ENCODE assay signal across 11 mouse cellular contexts in the genomic region with DNA sequence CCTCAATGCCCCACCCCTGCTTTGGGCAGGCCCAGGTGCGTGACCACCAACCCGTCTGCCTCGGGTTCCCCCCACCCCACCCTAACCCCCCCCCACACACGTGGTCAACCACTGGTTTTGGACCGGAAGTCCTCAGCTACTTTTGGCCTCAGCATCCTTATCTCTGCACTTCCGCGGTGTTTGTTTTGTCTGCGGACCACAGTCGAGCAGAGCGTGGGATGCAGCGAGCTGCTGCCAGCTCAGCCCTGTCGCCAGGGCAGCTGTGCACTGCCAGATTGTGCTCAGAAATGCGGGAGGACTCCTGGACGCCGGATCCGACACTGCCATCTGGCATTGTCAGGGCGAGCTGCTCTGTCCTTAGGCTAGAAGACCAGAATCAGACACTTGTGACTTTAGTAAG. TPM values are rescaled to one million over a fixed set of nuclear protein-coding genes. Genes with fewer than 3 reads are reported as not detected.
DNase-seq lines count a peak whose midpoint lies in the region; ATAC-seq and TF ChIP-seq lines count a peak whose summit lies in the region.
"Had no signal": no experiment of that assay in that cellular context is flagged by ENCODE, and none has a peak within 500 bp of the region (broad histone marks: within the 10 kb centered on the region; RNA-seq: fewer than 3 reads in every experiment).

No protein-coding gene starts in this region.

- no peaks in the 10 kb centered on the region for H3K36me3 ChIP-seq in forebrain, postnatal 0 days (ENCODE audit: insufficient read depth)
- no peaks in the 10 kb centered on the region for H3K36me3 ChIP-seq in forebrain, embryonic 11.5 days (ENCODE audit: control insufficient read depth, insufficient read depth, low read length)
- H3K36me3 ChIP-seq in CH12.LX (replicated peaks in 1 of 2; ENCODE audit: control insufficient read depth in 1 of 2, insufficient read depth in 1 of 2, low read length in 1 of 2): no peaks in the 10 kb centered on the region
- H3K36me3 ChIP-seq: liver, embryonic 13.5 days had no signal

- TF ChIP-seq RAD21 in CH12.LX (IDR thresholded peaks at IDR 0.05; ENCODE audit: low read depth, low read length): no peak

- in situ Hi-C loops in CH12.LX (cut with MboI; ENCODE audit: low pct_ligation_motif_present, low pct_unique_long_range_greater_than_20kb, low sequenced_read_pairs): no loop called here

- peak; percentile 62; the same call in 1 of the 2 replicates for TF ChIP-seq EP300 in CH12.LX (IDR thresholded peaks at IDR 0.05; ENCODE audit: low read length)

- intact Hi-C loops in heart, postnatal 10 days (cut with DNase I): no loop called here

- no peak overlapping the region for H3K4me3 ChIP-seq in forebrain, postnatal 0 days (ENCODE audit: low read depth, low read length)
- no peak overlapping the region for H3K4me3 ChIP-seq in forebrain, embryonic 11.5 days (ENCODE audit: low read depth, low read length)
- H3K4me3 ChIP-seq in CH12.LX (replicated peaks in 1 of 3; ENCODE audit: low read depth in 2 of 3, low read length in 2 of 3, poor library complexity in 1 of 3): peak overlapping the region in 2 of 3 experiments; percentile 1 to 3
- H3K4me3 ChIP-seq: erythroblast, embryonic 14.5 days; liver, embryonic 13.5 days had no signal

- dilution Hi-C loops in CH12.LX (cut with MboI; ENCODE audit: extremely low pct_ligation_motif_present, extremely low pct_unique_long_range_greater_than_20kb, low sequenced_read_pairs): no loop called here

- peak; percentile 66 for ATAC-seq in forebrain, postnatal 0 days
- ATAC-seq in forebrain, embryonic 11.5 days (replicated peaks; ENCODE audit: low FRiP score): no peak

- WGBS in forebrain, postnatal 0 days: 38% methylated on average over 17 of the region's 17 CpGs
- WGBS in forebrain, embryonic 11.5 days: 69% methylated on average over 17 of the region's 17 CpGs

- no peaks in the 10 kb centered on the region for H3K79me2 ChIP-seq in CH12.LX (replicated peaks; ENCODE audit: control insufficient read depth, extremely low read depth, insufficient read depth, poor library complexity, severe bottlenecking)

- no peak for TF ChIP-seq CTCF in forebrain, postnatal 0 days (IDR thresholded peaks at IDR 0.05; ENCODE audit: low read depth)
- TF ChIP-seq CTCF in CH12.LX (conservative IDR thresholded peaks at IDR 0.05 in 1 of 2, IDR thresholded peaks at IDR 0.05 in 1 of 2; ENCODE audit: low read depth in 2 of 2, low read length in 2 of 2): no peak

- no peaks in the 10 kb centered on the region for H3K27me3 ChIP-seq in forebrain, postnatal 0 days (ENCODE audit: insufficient read depth, low read length)
- H3K27me3 ChIP-seq in forebrain, embryonic 11.5 days (ENCODE audit: control insufficient read depth, insufficient read depth, low read length): no peaks in the 10 kb centered on the region
- peaks cover 27% of the 10 kb centered on the region for H3K27me3 ChIP-seq in CH12.LX (replicated peaks)

- no peak for DNase-seq in forebrain, postnatal 0 days
- no peak for DNase-seq in forebrain, embryonic 11.5 days (ENCODE audit: low spot score)
- peak; percentile 55 for DNase-seq in CH12.LX (ENCODE audit: extremely low read depth)
- DNase-seq in heart, postnatal 10 days: peak; percentile 56 to 67
- peak; percentile 50 to 80 for DNase-seq in lung, postnatal 4 days
- DNase-seq in thymus, postnatal 14 days: no peak
- DNase-seq in adrenal gland, postnatal 4 days (ENCODE audit: low spot score in 2 of 2): no peak
- DNase-seq in spleen, postnatal 4 days (ENCODE audit: low spot score in 2 of 2): no peak
- DNase-seq: liver, embryonic 13.5 days had no signal

- peak; percentile 28; the same call in 1 of the 2 replicates for TF ChIP-seq POLR2A in CH12.LX (IDR thresholded peaks at IDR 0.05; ENCODE audit: low read depth, low read length)

- no peak overlapping the region for H3K9ac ChIP-seq in forebrain, postnatal 0 days
- no peak overlapping the region for H3K9ac ChIP-seq in forebrain, embryonic 11.5 days (ENCODE audit: low read length)
- no peak overlapping the region for H3K9ac ChIP-seq in CH12.LX (ENCODE audit: insufficient read depth, low read depth)
- H3K9ac ChIP-seq: liver, embryonic 13.5 days had no signal

- H3K4me2 ChIP-seq in forebrain, postnatal 0 days (ENCODE audit: low read depth): no peak overlapping the region
- H3K4me2 ChIP-seq in forebrain, embryonic 11.5 days (ENCODE audit: low read depth, low read length, severe bottlenecking): no peak overlapping the region
- H3K4me2 ChIP-seq in CH12.LX (ENCODE audit: insufficient read depth, low read depth, poor library complexity, severe bottlenecking): peak overlapping the region; percentile 9
- H3K4me2 ChIP-seq: liver, embryonic 13.5 days had no signal

- no peaks in the 10 kb centered on the region for H3K9me3 ChIP-seq in forebrain, postnatal 0 days (ENCODE audit: low read length)
- H3K9me3 ChIP-seq in forebrain, embryonic 11.5 days (ENCODE audit: control insufficient read depth, low read length): no peaks in the 10 kb centered on the region
- no peaks in the 10 kb centered on the region for H3K9me3 ChIP-seq in CH12.LX (replicated peaks; ENCODE audit: low read length)
- H3K9me3 ChIP-seq: liver, embryonic 13.5 days had no signal

- no peak overlapping the region for H3K27ac ChIP-seq in forebrain, postnatal 0 days (ENCODE audit: low read depth, low read length)
- no peak overlapping the region for H3K27ac ChIP-seq in forebrain, embryonic 11.5 days (ENCODE audit: low read depth, low read length)
- no peak overlapping the region for H3K27ac ChIP-seq in CH12.LX (ENCODE audit: insufficient read depth, low read depth)
- H3K27ac ChIP-seq: liver, embryonic 13.5 days had no signal

- H3K4me1 ChIP-seq in forebrain, postnatal 0 days (ENCODE audit: insufficient read depth): no peaks in the 10 kb centered on the region
- no peaks in the 10 kb centered on the region for H3K4me1 ChIP-seq in forebrain, embryonic 11.5 days (replicated peaks; ENCODE audit: control insufficient read depth, insufficient read depth, low read length)
- H3K4me1 ChIP-seq in CH12.LX (ENCODE audit: control insufficient read depth in 1 of 2, insufficient read depth in 2 of 2): peaks cover 2 to 15% of the 10 kb centered on the region in 2 experiments; a peak in 2 of 4 replicates

TF ChIP-seq in CH12.LX, 34 proteins besides CTCF, POLR2A, EP300 and RAD21 (continues in another document):
- peak; percentile 79 for TF ChIP-seq MAZ (IDR thresholded peaks at IDR 0.05; ENCODE audit: low read depth, low read length)
- TF ChIP-seq MEF2A (IDR thresholded peaks at IDR 0.05; ENCODE audit: borderline replicate concordance, low read depth, low read length): peak; percentile 68
- 0 out of 2 replicates have a peak, but pooled peaks have one; percentile 27 for TF ChIP-seq NELFE (IDR thresholded peaks at IDR 0.05; ENCODE audit: low read depth, low read length)
- TF ChIP-seq CHD1 (IDR thresholded peaks at IDR 0.05; ENCODE audit: low read depth, low read length): no peak; the same call in 1 of the 2 replicates
- TF ChIP-seq USF1 (IDR thresholded peaks at IDR 0.05; ENCODE audit: low read depth, low read length): peak; percentile 50
- TF ChIP-seq ETS1 (conservative IDR thresholded peaks at IDR 0.05; ENCODE audit: low read depth, low read length): peak; percentile 48
- TF ChIP-seq USF2 (conservative IDR thresholded peaks at IDR 0.05; ENCODE audit: low read depth, low read length): no peak
- no peak for TF ChIP-seq NRF1 (IDR thresholded peaks at IDR 0.05; ENCODE audit: low read depth, low read length)
- no peak for TF ChIP-seq E2F4 (IDR thresholded peaks at IDR 0.05; ENCODE audit: insufficient replicate concordance, low read depth, low read length)
- TF ChIP-seq KAT2A (IDR thresholded peaks at IDR 0.05; ENCODE audit: insufficient replicate concordance, low read length): 0 out of 2 replicates have a peak, but pooled peaks have one; percentile 15
- no peak for TF ChIP-seq TBP (conservative IDR thresholded peaks at IDR 0.05; ENCODE audit: low read depth, low read length)

RNA-seq across cellular contexts. Expression of gene Cyb561, which starts 6.2 kb away (rescaled TPM):
- 41.9 and 55.8 TPM in 2 replicates for total RNA-seq in forebrain, postnatal 0 days (2014; rRNA removed)
- 40.7 and 62.7 TPM in 2 replicates for polyA plus RNA-seq in forebrain, postnatal 0 days (2015; fragmentation: Nextera tagmentation; extraction: Ambion mirVana)
- 11.5 and 13.7 TPM in 2 replicates for polyA plus RNA-seq in forebrain, embryonic 11.5 days (2014; fragmentation: Nextera tagmentation; extraction: Ambion mirVana)
- total RNA-seq in CH12.LX (2012; rRNA removed) (2.6 and 3.9 TPM in 2 replicates), CH12.LX (2014; rRNA removed) (0.16 and 0.20 TPM in 2 replicates)
- polyA plus RNA-seq in CH12.LX (2012; ENCODE audit: insufficient read length, low read depth): 0.18 and 0.51 TPM in 2 replicates
- total RNA-seq in heart, postnatal 10 days (2021): 10 to 100 TPM in 1 of 2 experiments, 1 to 10 TPM in 1; 8.0 to 15.4 TPM
- total RNA-seq in adrenal gland, postnatal 4 days (2021): 100 to 1,000 TPM; 189 to 197 TPM

RNA-seq across cellular contexts. Expression of gene Ace, which starts 8.4 kb away (rescaled TPM):
- 10.3 and 14.3 TPM in 2 replicates for total RNA-seq in forebrain, postnatal 0 days (2014; rRNA removed)
- 5.3 and 8.0 TPM in 2 replicates for polyA plus RNA-seq in forebrain, postnatal 0 days (2015; fragmentation: Nextera tagmentation; extraction: Ambion mirVana)
- polyA plus RNA-seq in forebrain, embryonic 11.5 days (2014; fragmentation: Nextera tagmentation; extraction: Ambion mirVana): 0.67 and 0.90 TPM in 2 replicates
- total RNA-seq in CH12.LX (2012; rRNA removed) (0.04 and 0.08 TPM in 2 replicates), CH12.LX (2014; rRNA removed) (not detected in 2 replicates)
- polyA plus RNA-seq in CH12.LX (2012; ENCODE audit: insufficient read length, low read depth): not detected in 2 replicates
- total RNA-seq in heart, postnatal 10 days (2021): 10 to 100 TPM; 20.4 to 29.1 TPM
- 10 to 100 TPM; 12.3 to 19.9 TPM for total RNA-seq in adrenal gland, postnatal 4 days (2021)
- polyA plus RNA-seq: erythroblast, embryonic 14.5 days had no signal

RNA-seq across cellular contexts. Expression of gene Ace3, which starts 35.1 kb away (rescaled TPM):
- total RNA-seq in forebrain, postnatal 0 days (2014; rRNA removed): not detected in 2 replicates
- not detected in 2 replicates for polyA plus RNA-seq in forebrain, postnatal 0 days (2015; fragmentation: Nextera tagmentation; extraction: Ambion mirVana)
- polyA plus RNA-seq in forebrain, embryonic 11.5 days (2014; fragmentation: Nextera tagmentation; extraction: Ambion mirVana): not detected in 2 replicates
- total RNA-seq in CH12.LX (2012; rRNA removed) (not detected in 2 replicates), CH12.LX (2014; rRNA removed) (not detected in 2 replicates)
- not detected in 2 replicates for polyA plus RNA-seq in CH12.LX (2012; ENCODE audit: insufficient read length, low read depth)
- not detected for total RNA-seq in heart, postnatal 10 days (2021)
- not detected for total RNA-seq in adrenal gland, postnatal 4 days (2021)
- polyA plus RNA-seq: erythroblast, embryonic 14.5 days; liver, embryonic 13.5 days; stomach, embryonic 14.5 days had no signal

RNA-seq across cellular contexts. Expression of gene Kcnh6, which starts 48.6 kb away (rescaled TPM):
- 0.92 and 2.8 TPM in 2 replicates for total RNA-seq in forebrain, postnatal 0 days (2014; rRNA removed)
- polyA plus RNA-seq in forebrain, postnatal 0 days (2015; fragmentation: Nextera tagmentation; extraction: Ambion mirVana): 0.80 and 1.5 TPM in 2 replicates
- polyA plus RNA-seq in forebrain, embryonic 11.5 days (2014; fragmentation: Nextera tagmentation; extraction: Ambion mirVana): 0.39 and 0.41 TPM in 2 replicates
- 0.13 and 0.25 TPM in 2 replicates for total RNA-seq in CH12.LX (2012; rRNA removed)
- total RNA-seq in CH12.LX (2014; rRNA removed): not detected in 2 replicates
- 0.19 TPM in 2 replicates for polyA plus RNA-seq in CH12.LX (2012; ENCODE audit: insufficient read length, low read depth)
- total RNA-seq in heart, postnatal 10 days (2021): under 1 TPM in 1 of 2 experiments, not detected in 1; 0.31 TPM
- total RNA-seq in adrenal gland, postnatal 4 days (2021): under 1 TPM; 0.31 to 0.92 TPM
- polyA plus RNA-seq: erythroblast, embryonic 14.5 days had no signal

Comparison
In these comparisons a context has a peak if more than half of its experiments do, and no peak if none do; other contexts are left out.
1. DNase-seq: peak in CH12.LX (single experiment), heart, postnatal 10 days (2 of 2) and lung, postnatal 4 days (2 of 2); none in forebrain, postnatal 0 days (single experiment), forebrain, embryonic 11.5 days (single experiment), thymus, postnatal 14 days (single experiment), adrenal gland, postnatal 4 days (0 of 2) and spleen, postnatal 4 days (0 of 2).
2. H3K4me3 ChIP-seq: peak in CH12.LX (2 of 3); none in forebrain, postnatal 0 days (single experiment) and forebrain, embryonic 11.5 days (single experiment).
3. RNA of gene Ace, which starts 8.4 kb away (total RNA-seq): 20.4 to 29.1 TPM in heart, postnatal 10 days, 12.3 to 19.9 TPM in adrenal gland, postnatal 4 days and 10.3 to 14.3 TPM in forebrain, postnatal 0 days; 0.04 to 0.08 TPM in CH12.LX; every median in the first group is over 10 times any median in the second.